Mouse (Mus musculus) MEL (cell line): ENCODE results near the gene Ufl1. TPM values are rescaled to one million over a fixed set of nuclear protein-coding genes. Genes with fewer than 3 reads are reported as not detected.

ENCODE experiments used
- DNase-seq: peaks from one replicate; pipeline ENCODE4 v3.0.0; 2011; ENCODE audit warnings: low read depth, low spot score
- H3K27ac ChIP-seq: 2 replicates; pipeline ENCODE4 v1.5.1; 2012; ENCODE audit warnings: low read depth, mild to moderate bottlenecking, control low read depth, low read length, moderate library complexity; ENCODE audit not compliant: control insufficient read depth
- H3K27me3 ChIP-seq, 2 experiments: fragments of 150-350 bp in 1 of 2; sonication (generic) in 1 of 2; 2 replicates each; pipeline ENCODE4 v1.6.1; 2012; ENCODE audit warnings: low read length in 2 of 2, mild to moderate bottlenecking in 2 of 2, improper control_type of control experiment in 1 of 2, moderate library complexity in 1 of 2; ENCODE audit not compliant: insufficient read depth in 2 of 2, control insufficient read depth in 1 of 2
- H3K36me3 ChIP-seq, 2 experiments: 2 replicates each; pipeline ENCODE4 v1.6.1; 2012 to 2014; ENCODE audit warnings: low read length in 2 of 2, improper control_type of control experiment in 1 of 2, inconsistent platforms in 1 of 2, mild to moderate bottlenecking in 1 of 2; ENCODE audit not compliant: insufficient read depth in 2 of 2, control insufficient read depth in 1 of 2
- H3K4me1 ChIP-seq, 2 experiments: fragments of 150-350 bp in 1 of 2; sonication (generic) in 1 of 2; 2 replicates each; pipeline ENCODE4 v1.6.1; 2012; ENCODE audit warnings: low read length in 2 of 2, improper control_type of control experiment in 1 of 2, mild to moderate bottlenecking in 1 of 2; ENCODE audit not compliant: insufficient read depth in 2 of 2, control insufficient read depth in 1 of 2
- H3K4me3 ChIP-seq, 2 experiments: fragments of 150-350 bp in 1 of 2; sonication (generic) in 1 of 2; 2 replicates each; pipeline ENCODE4 v1.5.1; 2012; ENCODE audit warnings: low read depth in 2 of 2, low read length in 2 of 2, mild to moderate bottlenecking in 2 of 2, moderate library complexity in 2 of 2, control low read depth in 1 of 2, improper control_type of control experiment in 1 of 2; ENCODE audit not compliant: control insufficient read depth in 1 of 2, insufficient read depth in 1 of 2
- H3K79me2 ChIP-seq: 2 replicates; pipeline ENCODE4 v1.6.1; 2012; ENCODE audit warnings: mild to moderate bottlenecking, low read length, moderate library complexity; ENCODE audit not compliant: control insufficient read depth, poor library complexity, insufficient read depth
- H3K9ac ChIP-seq: 2 replicates; pipeline ENCODE4 v1.6.1; 2012; ENCODE audit warnings: low read depth, mild to moderate bottlenecking, control low read depth, low read length, moderate library complexity; ENCODE audit not compliant: control insufficient read depth, poor library complexity, severe bottlenecking
- H3K9me3 ChIP-seq: fragments of 150-350 bp; sonication (generic); replicated peaks from 2 replicates; pipeline ENCODE4 v1.6.1; 2012; ENCODE audit warnings: mild to moderate bottlenecking, low read length, improper control_type of control experiment, moderate library complexity; ENCODE audit not compliant: insufficient read depth
- BHLHE40 ChIP-seq: IDR thresholded peaks from 2 replicates; pipeline ENCODE4 v1.6.1; 2012; ENCODE audit warnings: low read depth, mild to moderate bottlenecking, inconsistent platforms, low read length, improper control_type of control experiment, borderline replicate concordance
- CHD1 ChIP-seq: IDR thresholded peaks from 2 replicates; pipeline ENCODE4 v1.6.1; 2012; ENCODE audit warnings: low read depth, mild to moderate bottlenecking, inconsistent platforms, low read length, improper control_type of control experiment
- CHD2 ChIP-seq: IDR thresholded peaks from 2 replicates; pipeline ENCODE4 v1.6.1; 2011; ENCODE audit warnings: low read length, improper control_type of control experiment
- CTCF ChIP-seq, 3 experiments: IDR thresholded peaks in 2 of 3; conservative IDR thresholded peaks in 1 of 3; 2 replicates each; pipeline ENCODE4 v1.5.1; 2011 to 2012; ENCODE audit warnings: low read length in 3 of 3, low read depth in 2 of 3, mild to moderate bottlenecking in 2 of 3, improper control_type of control experiment in 1 of 3, inconsistent platforms in 1 of 3, mixed read lengths in 1 of 3, moderate library complexity in 1 of 3; ENCODE audit not compliant: control insufficient read depth in 1 of 3, insufficient read depth in 1 of 3, poor library complexity in 1 of 3, severe bottlenecking in 1 of 3
- E2F4 ChIP-seq: IDR thresholded peaks from 2 replicates; pipeline ENCODE4 v1.6.1; 2011; ENCODE audit warnings: low read depth, low read length, improper control_type of control experiment, borderline replicate concordance
- ELF1 ChIP-seq: IDR thresholded peaks from 2 replicates; pipeline ENCODE4 v1.6.1; 2014; ENCODE audit warnings: low read depth, mild to moderate bottlenecking, inconsistent platforms, low read length, improper control_type of control experiment, moderate library complexity
- EP300 ChIP-seq, 2 experiments: IDR thresholded peaks; 2 replicates each; pipeline ENCODE4 v1.6.1; 2011; ENCODE audit warnings: improper control_type of control experiment in 2 of 2, low read length in 2 of 2, low read depth in 1 of 2, mild to moderate bottlenecking in 1 of 2
- ETS1 ChIP-seq: IDR thresholded peaks from 2 replicates; pipeline ENCODE4 v1.6.1; 2012; ENCODE audit warnings: low read depth, mild to moderate bottlenecking, inconsistent platforms, low read length, improper control_type of control experiment, moderate library complexity
- GABPA ChIP-seq: IDR thresholded peaks from 2 replicates; pipeline ENCODE4 v1.6.1; 2012; ENCODE audit warnings: low read depth, mild to moderate bottlenecking, inconsistent platforms, low read length, improper control_type of control experiment, moderate library complexity
- GATA1 ChIP-seq: IDR thresholded peaks from 2 replicates; pipeline ENCODE4 v1.6.1; 2011; ENCODE audit warnings: low read depth, low read length, improper control_type of control experiment
- HCFC1 ChIP-seq: IDR thresholded peaks from 2 replicates; pipeline ENCODE4 v1.6.1; 2012; ENCODE audit warnings: low read depth, mild to moderate bottlenecking, inconsistent platforms, low read length, improper control_type of control experiment, moderate library complexity
- JUND ChIP-seq: IDR thresholded peaks from 2 replicates; pipeline ENCODE4 v1.6.1; 2011; ENCODE audit warnings: low read depth, mild to moderate bottlenecking, improper control_type of control experiment, low read length
- KAT2A ChIP-seq: conservative IDR thresholded peaks from 2 replicates; pipeline ENCODE4 v1.6.1; 2012; ENCODE audit warnings: low read depth, low read length, improper control_type of control experiment, inconsistent platforms
- MAFK ChIP-seq: IDR thresholded peaks from 2 replicates; pipeline ENCODE4 v1.6.1; 2011; ENCODE audit warnings: low read depth, mild to moderate bottlenecking, low read length, improper control_type of control experiment, borderline replicate concordance
- MAX ChIP-seq: IDR thresholded peaks from 2 replicates; pipeline ENCODE4 v1.6.1; 2011; ENCODE audit warnings: low read length, improper control_type of control experiment
- MAZ ChIP-seq: IDR thresholded peaks from 2 replicates; pipeline ENCODE4 v1.6.1; 2012; ENCODE audit warnings: low read depth, mild to moderate bottlenecking, inconsistent platforms, low read length, improper control_type of control experiment
- MEF2A ChIP-seq: IDR thresholded peaks from 2 replicates; pipeline ENCODE4 v1.6.1; 2014; ENCODE audit warnings: low read depth, mild to moderate bottlenecking, inconsistent platforms, low read length, improper control_type of control experiment; ENCODE audit not compliant: poor library complexity, insufficient replicate concordance, severe bottlenecking; ENCODE audit errors: extremely low read depth
- MXI1 ChIP-seq: IDR thresholded peaks from 2 replicates; pipeline ENCODE4 v1.6.1; 2011; ENCODE audit warnings: mild to moderate bottlenecking, low read depth, low read length, improper control_type of control experiment
- MYB ChIP-seq: IDR thresholded peaks from 2 replicates; pipeline ENCODE4 v1.6.1; 2011; ENCODE audit warnings: mild to moderate bottlenecking, low read depth, low read length, improper control_type of control experiment
- MYC ChIP-seq: IDR thresholded peaks from 2 replicates; pipeline ENCODE4 v1.6.1; 2011; ENCODE audit warnings: low read depth, mild to moderate bottlenecking, low read length, improper control_type of control experiment, moderate library complexity
- NELFE ChIP-seq: IDR thresholded peaks from 2 replicates; pipeline ENCODE4 v1.6.1; 2011; ENCODE audit warnings: low read depth, low read length, improper control_type of control experiment
- NRF1 ChIP-seq: IDR thresholded peaks from 2 replicates; pipeline ENCODE4 v1.6.1; 2014; ENCODE audit warnings: low read depth, mild to moderate bottlenecking, inconsistent platforms, low read length, improper control_type of control experiment, moderate library complexity; ENCODE audit not compliant: poor library complexity, insufficient read depth, severe bottlenecking
- POLR2A ChIP-seq, 2 experiments: IDR thresholded peaks; 2 replicates each; pipeline ENCODE4 v1.6.1; 2011 to 2012; ENCODE audit warnings: low read length in 2 of 2, mild to moderate bottlenecking in 2 of 2, control low read depth in 1 of 2, improper control_type of control experiment in 1 of 2, low read depth in 1 of 2, moderate library complexity in 1 of 2; ENCODE audit not compliant: control insufficient read depth in 1 of 2, insufficient read depth in 1 of 2, poor library complexity in 1 of 2
- POLR2AphosphoS5 ChIP-seq: IDR thresholded peaks from 2 replicates; pipeline ENCODE4 v1.6.1; 2012; ENCODE audit warnings: low read depth, borderline replicate concordance, mild to moderate bottlenecking, inconsistent platforms, low read length, moderate library complexity, mixed read lengths
- RAD21 ChIP-seq: IDR thresholded peaks from 2 replicates; pipeline ENCODE4 v1.6.1; 2011; ENCODE audit warnings: mild to moderate bottlenecking, low read depth, low read length, improper control_type of control experiment
- RCOR1 ChIP-seq: IDR thresholded peaks from 2 replicates; pipeline ENCODE4 v1.6.1; 2012; ENCODE audit warnings: low read depth, mild to moderate bottlenecking, inconsistent platforms, low read length, improper control_type of control experiment
- SIN3A ChIP-seq: IDR thresholded peaks from 2 replicates; pipeline ENCODE4 v1.6.1; 2012; ENCODE audit warnings: low read length, improper control_type of control experiment, inconsistent platforms
- SMC3 ChIP-seq: IDR thresholded peaks from 2 replicates; pipeline ENCODE4 v1.6.1; 2011; ENCODE audit warnings: low read depth, low read length, improper control_type of control experiment
- TAL1 ChIP-seq: IDR thresholded peaks from 2 replicates; pipeline ENCODE4 v1.6.1; 2012; ENCODE audit warnings: mild to moderate bottlenecking, inconsistent platforms, low read length, moderate library complexity, mixed read lengths
- TBP ChIP-seq: IDR thresholded peaks from 2 replicates; pipeline ENCODE4 v1.8.0; 2011; ENCODE audit warnings: low read depth, low read length, improper control_type of control experiment
- TCF12 ChIP-seq: IDR thresholded peaks from 2 replicates; pipeline ENCODE4 v1.6.1; 2014; ENCODE audit warnings: low read depth, mild to moderate bottlenecking, inconsistent platforms, low read length, improper control_type of control experiment, moderate library complexity
- UBTF ChIP-seq: IDR thresholded peaks from 2 replicates; pipeline ENCODE4 v1.6.1; 2012; ENCODE audit warnings: low read depth, mild to moderate bottlenecking, inconsistent platforms, low read length, improper control_type of control experiment, moderate library complexity, borderline replicate concordance; ENCODE audit not compliant: insufficient read depth
- USF1 ChIP-seq: IDR thresholded peaks from 2 replicates; pipeline ENCODE4 v1.6.1; 2014; ENCODE audit warnings: low read depth, mild to moderate bottlenecking, inconsistent platforms, low read length, improper control_type of control experiment, moderate library complexity
- ZC3H11A ChIP-seq: IDR thresholded peaks from 2 replicates; pipeline ENCODE4 v1.6.1; 2012; ENCODE audit warnings: low read depth, mild to moderate bottlenecking, inconsistent platforms, low read length, improper control_type of control experiment
- ZKSCAN1 ChIP-seq: IDR thresholded peaks from 2 replicates; pipeline ENCODE4 v1.6.1; 2012; ENCODE audit warnings: low read depth, mild to moderate bottlenecking, inconsistent platforms, low read length, improper control_type of control experiment, moderate library complexity
- ZMIZ1 ChIP-seq: IDR thresholded peaks from 2 replicates; pipeline ENCODE4 v1.6.1; 2012; ENCODE audit warnings: low read depth, mild to moderate bottlenecking, inconsistent platforms, low read length, improper control_type of control experiment, moderate library complexity
- polyA plus RNA-seq, 2 experiments: library from polyadenylated mRNA; stranded (reverse) in 1 of 2; unstranded in 1 of 2; fragments of >175 nt in 1 of 2; fragments of >200 nt in 1 of 2; gene quantifications; 2 replicates each; pipeline versions ENCODE4 v1.2.1 to v1.2.4; 2012; ENCODE audit warnings: low replicate concordance in 2 of 2, low read depth in 1 of 2; ENCODE audit not compliant: insufficient read length in 2 of 2, insufficient read depth in 1 of 2, missing spikeins in 1 of 2
- total RNA-seq: library from RNA; depleted of rRNA; stranded (reverse); fragments of 300-350 nt; gene quantifications from 2 replicates; pipeline ENCODE4 v1.2.3, GENCODE M21; 2012

The Ufl1 gene
- total and polyA plus RNA-seq, 3 experiments: 17.3 to 344 (median 24.7) TPM

GRCm38 (mm10) chr4:25280938-25281670, 517 bp downstream of the Ufl1 start:
- no peaks in the 10 kb centered on the region for H3K9me3 ChIP-seq
- TF ChIP-seq HCFC1 (no peak), NRF1 (no peak), TAL1 (no peak), MAZ (no peak; the same call in 1 of the 2 replicates), SMC3 (no peak), ETS1 (no peak), UBTF (0 out of 2 replicates have a peak, but pooled peaks have one; percentile 62), ZMIZ1 (no peak), GABPA (no peak), MEF2A (no peak), E2F4 (no peak), CHD1 (no peak), JUND (no peak), TCF12 (no peak), MYB (no peak), POLR2A (IDR thresholded peaks at IDR 0.05; ENCODE audit: control insufficient read depth in 1 of 2, insufficient read depth in 1 of 2, low read depth in 1 of 2, low read length in 2 of 2, poor library complexity in 1 of 2) (no peak), USF1 (0 out of 2 replicates have a peak, but pooled peaks have one; percentile 27), TBP (no peak), EP300 (IDR thresholded peaks at IDR 0.05; ENCODE audit: low read depth in 1 of 2, low read length in 2 of 2) (no peak), CTCF (IDR thresholded peaks at IDR 0.05 in 2 of 3, conservative IDR thresholded peaks at IDR 0.05 in 1 of 3; ENCODE audit: control insufficient read depth in 1 of 3, insufficient read depth in 1 of 3, low read depth in 2 of 3, low read length in 3 of 3, poor library complexity in 1 of 3, severe bottlenecking in 1 of 3) (peak in 2 of 3 experiments; percentile 7 to 20; a peak in 2 of 6 replicates), RCOR1 (no peak), ZKSCAN1 (no peak), MAX (no peak), BHLHE40 (no peak), MXI1 (peak; percentile 24; the same call in 1 of the 2 replicates), CHD2 (no peak), NELFE (no peak), SIN3A (no peak), ZC3H11A (no peak), RAD21 (no peak; the same call in 1 of the 2 replicates), MAFK (no peak), ELF1 (no peak), GATA1 (no peak), KAT2A (no peak), MYC (no peak), POLR2AphosphoS5 (no peak)
- H3K79me2 ChIP-seq: peaks cover 3% of the 10 kb centered on the region; the same call in 1 of the 2 replicates
- H3K4me3 ChIP-seq: peak overlapping the region; percentile 88 to 89
- peak overlapping the region; percentile 94 for H3K9ac ChIP-seq
- peaks cover 6 to 16% of the 10 kb centered on the region in 2 experiments for H3K36me3 ChIP-seq
- peak overlapping the region; percentile 80 for H3K27ac ChIP-seq
- peak; percentile 81 for DNase-seq
- no peaks in the 10 kb centered on the region; a peak in 1 of 4 replicates for H3K4me1 ChIP-seq
- no peaks in the 10 kb centered on the region for H3K27me3 ChIP-seq
